ENCODE assay signal across 15 mouse cellular contexts in the genomic region with DNA sequence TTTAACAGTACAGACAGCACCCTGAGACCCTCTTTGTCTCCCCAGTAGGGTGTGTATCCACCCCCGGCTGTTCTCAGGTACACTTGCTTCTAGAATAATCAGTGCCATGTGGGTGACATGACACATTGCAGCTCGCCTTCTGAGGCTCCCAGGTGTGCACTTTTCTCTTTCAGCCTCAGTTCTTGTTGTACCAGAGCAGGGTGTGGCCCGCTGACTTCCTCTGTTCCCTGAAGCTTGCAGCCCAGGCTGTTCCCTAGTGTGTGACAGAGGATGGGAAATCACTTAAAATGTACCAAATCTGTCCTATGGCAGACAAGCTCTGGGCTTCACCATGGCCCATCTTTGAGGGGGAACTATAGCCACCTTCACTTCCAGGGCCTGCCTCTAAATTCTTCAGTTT.
DNase-seq lines count a peak whose midpoint lies in the region; ATAC-seq and TF ChIP-seq lines count a peak whose summit lies in the region.
"Had no signal": no experiment of that assay in that cellular context is flagged by ENCODE, and none has a peak within 500 bp of the region (broad histone marks: within the 10 kb centered on the region; RNA-seq: fewer than 3 reads in every experiment).

No protein-coding gene starts in this region.

- no peak overlapping the region for H3K4me2 ChIP-seq in lung, postnatal 0 days (replicated peaks; ENCODE audit: low read depth, low read length)
- no peak overlapping the region for H3K4me2 ChIP-seq in embryonic facial prominence, embryonic 13.5 days
- no peak overlapping the region for H3K4me2 ChIP-seq in limb, embryonic 12.5 days

- intact Hi-C loops in heart, postnatal 10 days (cut with DNase I), result no loop called here

- H3K9me3 ChIP-seq in lung, postnatal 0 days (ENCODE audit: low read length), result no peaks in the 10 kb centered on the region
- H3K9me3 ChIP-seq in embryonic facial prominence, embryonic 13.5 days, result no peaks in the 10 kb centered on the region
- H3K9me3 ChIP-seq in limb, embryonic 12.5 days, result no peaks in the 10 kb centered on the region

- H3K9ac ChIP-seq in lung, postnatal 0 days (replicated peaks; ENCODE audit: low read depth), result no peak overlapping the region
- H3K9ac ChIP-seq in embryonic facial prominence, embryonic 13.5 days, result no peak overlapping the region
- no peak overlapping the region for H3K9ac ChIP-seq in limb, embryonic 12.5 days (replicated peaks)

- no peak overlapping the region for H3K27ac ChIP-seq in lung, postnatal 0 days (ENCODE audit: low read length)
- H3K27ac ChIP-seq in embryonic facial prominence, embryonic 13.5 days, result peak overlapping the region; percentile 68; the same call in 1 of the 2 replicates
- peak overlapping the region; percentile 66 for H3K27ac ChIP-seq in limb, embryonic 12.5 days
- H3K27ac ChIP-seq: macrophage had no signal

- no peak for TF ChIP-seq CTCF in lung, postnatal 0 days (IDR thresholded peaks at IDR 0.05)

- ATAC-seq in lung, postnatal 0 days, result peak; percentile 15; the same call in 1 of the 2 replicates
- ATAC-seq in embryonic facial prominence, embryonic 13.5 days (ENCODE audit: insufficient number of reproducible peaks, insufficient read depth, low FRiP score, low TSS enrichment, low read depth), result no peak
- ATAC-seq in limb, embryonic 12.5 days (ENCODE audit: insufficient number of reproducible peaks, insufficient read depth, low FRiP score, low TSS enrichment, low read depth), result no peak

- H3K4me3 ChIP-seq in lung, postnatal 0 days (ENCODE audit: low read depth, low read length), result no peak overlapping the region
- no peak overlapping the region for H3K4me3 ChIP-seq in embryonic facial prominence, embryonic 13.5 days
- no peak overlapping the region for H3K4me3 ChIP-seq in limb, embryonic 12.5 days (replicated peaks)

- no peaks in the 10 kb centered on the region for H3K36me3 ChIP-seq in lung, postnatal 0 days (ENCODE audit: insufficient read depth, low read length)
- no peaks in the 10 kb centered on the region for H3K36me3 ChIP-seq in embryonic facial prominence, embryonic 13.5 days
- H3K36me3 ChIP-seq in limb, embryonic 12.5 days, result no peaks in the 10 kb centered on the region

- 65% methylated on average over 3 of the region's 3 CpGs for WGBS in lung, postnatal 0 days
- WGBS in embryonic facial prominence, embryonic 13.5 days, result 80% methylated on average over 3 of the region's 3 CpGs
- 69% methylated on average over 3 of the region's 3 CpGs for WGBS in limb, embryonic 12.5 days

- peak; percentile 94 for DNase-seq in heart, adult 11 months
- no peak for DNase-seq in heart, postnatal 10 days
- DNase-seq in lung, postnatal 0 days (ENCODE audit: low spot score), result peak; percentile 23
- DNase-seq in lung, postnatal 14 days, result no peak
- DNase-seq in yolk sac, embryonic 10.5 days (ENCODE audit: low spot score), result no peak
- DNase-seq in right cerebral cortex, adult 18-20 months, result no peak
- DNase-seq: cerebellum, adult 9-10 months; kidney, postnatal 14 days; layer of hippocampus, postnatal 36 days; liver; right cerebral cortex, postnatal 14 days; thymus, postnatal 36 days had no signal

- TF ChIP-seq EP300 in lung, postnatal 0 days (IDR thresholded peaks at IDR 0.05), result no peak

- peaks cover 5% of the 10 kb centered on the region; the same call in 1 of the 2 replicates for H3K4me1 ChIP-seq in lung, postnatal 0 days (ENCODE audit: insufficient read depth, low read depth, low read length)
- peaks cover 25% of the 10 kb centered on the region for H3K4me1 ChIP-seq in embryonic facial prominence, embryonic 13.5 days
- H3K4me1 ChIP-seq in limb, embryonic 12.5 days (replicated peaks), result peaks cover 30% of the 10 kb centered on the region

- no peaks in the 10 kb centered on the region for H3K27me3 ChIP-seq in lung, postnatal 0 days (replicated peaks; ENCODE audit: insufficient read depth, low read length)
- no peaks in the 10 kb centered on the region for H3K27me3 ChIP-seq in embryonic facial prominence, embryonic 13.5 days
- H3K27me3 ChIP-seq in limb, embryonic 12.5 days, result no peaks in the 10 kb centered on the region; the same call in 1 of the 2 replicates

Comparison
In these comparisons a context has a peak if more than half of its experiments do, and no peak if none do; other contexts are left out.
1. DNase-seq: peak in heart, adult 11 months (single experiment) and lung, postnatal 0 days (single experiment); none in heart, postnatal 10 days (0 of 2), lung, postnatal 14 days (single experiment), yolk sac, embryonic 10.5 days (single experiment) and right cerebral cortex, adult 18-20 months (single experiment).